Comparison of ENCODE assay signal across 10 mouse cellular contexts in the genomic region with DNA sequence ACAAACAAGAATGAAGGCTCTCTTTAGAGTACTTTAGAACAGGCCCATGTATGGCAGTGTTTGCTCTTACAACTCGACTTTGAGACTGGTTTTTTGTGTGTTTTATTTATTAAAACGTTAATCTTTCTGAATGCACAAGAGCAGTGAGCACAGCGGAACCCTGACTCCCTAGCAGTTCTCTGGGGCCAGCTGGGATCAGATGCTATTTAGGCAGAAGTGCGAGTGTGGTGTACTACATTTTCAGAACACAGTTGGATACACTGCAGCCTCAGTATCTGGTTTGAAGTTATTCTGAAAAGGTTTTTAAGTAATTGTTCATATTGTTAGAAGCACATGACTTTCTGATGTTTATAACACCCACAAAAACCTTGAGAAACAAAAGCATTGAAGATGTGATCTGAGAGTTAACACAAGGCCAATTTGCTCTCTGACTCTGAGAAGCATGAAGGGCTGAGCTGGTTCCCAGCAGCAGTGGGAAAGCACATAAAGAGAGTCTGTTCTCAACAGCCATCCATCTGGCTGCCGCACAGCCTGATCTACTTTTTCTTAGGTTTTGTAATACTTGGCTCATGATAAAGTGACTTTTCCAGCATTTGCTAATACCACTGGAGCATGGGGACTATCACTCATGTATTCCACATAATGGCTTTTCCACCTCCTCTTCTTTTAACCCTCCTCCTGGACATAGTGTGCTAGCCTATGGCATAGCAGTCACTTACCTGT. TPM values are rescaled to one million over a fixed set of nuclear protein-coding genes. Genes with fewer than 3 reads are reported as not detected.
A peak's percentile ranks its signal among the peaks of the same experiment; 100 is the strongest.
DNase-seq lines count a peak whose midpoint lies in the region; ATAC-seq and TF ChIP-seq lines count a peak whose summit lies in the region.
"Had no signal": no experiment of that assay in that cellular context is flagged by ENCODE, and none has a peak within 500 bp of the region (broad histone marks: within the 10 kb centered on the region; RNA-seq: fewer than 3 reads in every experiment).

No protein-coding gene starts in this region.

- 72% methylated on average over 5 of the region's 5 CpGs for WGBS in hindbrain, postnatal 0 days
- WGBS in hindbrain, embryonic 14.5 days, result 80% methylated on average over 5 of the region's 5 CpGs

- no peaks in the 10 kb centered on the region for H3K9me3 ChIP-seq in hindbrain, postnatal 0 days (ENCODE audit: low read length)
- no peaks in the 10 kb centered on the region for H3K9me3 ChIP-seq in hindbrain, embryonic 14.5 days (ENCODE audit: control insufficient read depth, low read length)

- no peak overlapping the region for H3K4me2 ChIP-seq in hindbrain, postnatal 0 days (ENCODE audit: low read depth, low read length)
- H3K4me2 ChIP-seq in hindbrain, embryonic 14.5 days (replicated peaks), result no peak overlapping the region

- H3K27me3 ChIP-seq in hindbrain, postnatal 0 days (ENCODE audit: insufficient read depth, low read length), result no peaks in the 10 kb centered on the region
- H3K27me3 ChIP-seq in hindbrain, embryonic 14.5 days (ENCODE audit: control insufficient read depth, insufficient read depth, low read length), result no peaks in the 10 kb centered on the region
- H3K27me3 ChIP-seq: Patski had no signal

- H3K27ac ChIP-seq in hindbrain, postnatal 0 days, result peak overlapping the region; percentile 46; the same call in 1 of the 2 replicates
- no peak overlapping the region for H3K27ac ChIP-seq in hindbrain, embryonic 14.5 days
- peak overlapping the region; percentile 70 for H3K27ac ChIP-seq in brown adipose tissue, adult 24 weeks (replicated peaks; ENCODE audit: low read depth, low read length)
- H3K27ac ChIP-seq: macrophage had no signal

- H3K36me3 ChIP-seq in hindbrain, postnatal 0 days (ENCODE audit: insufficient read depth, low read length), result peaks cover 25% of the 10 kb centered on the region
- peaks cover 68% of the 10 kb centered on the region for H3K36me3 ChIP-seq in hindbrain, embryonic 14.5 days (replicated peaks; ENCODE audit: control insufficient read depth, insufficient read depth)

- ATAC-seq in hindbrain, postnatal 0 days, result no peak
- ATAC-seq in hindbrain, embryonic 14.5 days (ENCODE audit: low FRiP score), result no peak

- H3K9ac ChIP-seq in hindbrain, postnatal 0 days (replicated peaks; ENCODE audit: low read length), result no peak overlapping the region
- no peak overlapping the region for H3K9ac ChIP-seq in hindbrain, embryonic 14.5 days

- peak; percentile 16 for DNase-seq in hindbrain, postnatal 0 days (ENCODE audit: low spot score)
- DNase-seq in hindbrain, embryonic 14.5 days (ENCODE audit: low spot score), result no peak
- peak; percentile 63 for DNase-seq in fat pad, adult 2 months (ENCODE audit: extremely low read depth, low read depth, low spot score)
- peak; percentile 35 for DNase-seq in lung, postnatal 14 days
- no peak for DNase-seq in cerebellum, postnatal 10 days
- no peak for DNase-seq in spleen, postnatal 14 days (ENCODE audit: low spot score in 2 of 2)

- no peaks in the 10 kb centered on the region for H3K4me1 ChIP-seq in hindbrain, postnatal 0 days (ENCODE audit: insufficient read depth, low read length)
- H3K4me1 ChIP-seq in hindbrain, embryonic 14.5 days (replicated peaks; ENCODE audit: control insufficient read depth, insufficient read depth, low read length), result no peaks in the 10 kb centered on the region
- peaks cover 3% of the 10 kb centered on the region for H3K4me1 ChIP-seq in brown adipose tissue, adult 24 weeks (ENCODE audit: control insufficient read depth, insufficient read depth, insufficient read length, low read length)

- TF ChIP-seq CTCF in hindbrain, postnatal 0 days (IDR thresholded peaks at IDR 0.05; ENCODE audit: low read depth), result no peak

- H3K4me3 ChIP-seq in hindbrain, postnatal 0 days (ENCODE audit: low read length), result no peak overlapping the region
- no peak overlapping the region for H3K4me3 ChIP-seq in hindbrain, embryonic 14.5 days (replicated peaks; ENCODE audit: low read length)
- no peak overlapping the region for H3K4me3 ChIP-seq in brown adipose tissue, adult 24 weeks (ENCODE audit: insufficient read depth, low read depth, low read length)

RNA-seq across cellular contexts. Expression of a gene that starts 32.3 kb away (rescaled TPM):
- 0.14 and 0.16 TPM in 2 replicates for total RNA-seq in hindbrain, postnatal 0 days (2014; rRNA removed)
- polyA plus RNA-seq in hindbrain, postnatal 0 days (2015; fragmentation: Nextera tagmentation; extraction: Ambion mirVana), result 0.51 and 0.64 TPM in 2 replicates
- 0.50 and 0.96 TPM in 2 replicates for polyA plus RNA-seq in hindbrain, embryonic 14.5 days (2014; fragmentation: Nextera tagmentation; extraction: Ambion mirVana)
- polyA plus RNA-seq in brown adipose tissue, adult 24 weeks (2012; ENCODE audit: insufficient read depth, insufficient read length, missing spikeins), result 1.8 and 2.0 TPM in 2 replicates

RNA-seq across cellular contexts. Expression of a gene that starts 39.8 kb away (rescaled TPM):
- 9.2 and 11.9 TPM in 2 replicates for total RNA-seq in hindbrain, postnatal 0 days (2014; rRNA removed)
- 10.2 and 10.8 TPM in 2 replicates for polyA plus RNA-seq in hindbrain, postnatal 0 days (2015; fragmentation: Nextera tagmentation; extraction: Ambion mirVana)
- polyA plus RNA-seq in hindbrain, embryonic 14.5 days (2014; fragmentation: Nextera tagmentation; extraction: Ambion mirVana), result 13.4 and 13.7 TPM in 2 replicates
- polyA plus RNA-seq in brown adipose tissue, adult 24 weeks (2012; ENCODE audit: insufficient read depth, insufficient read length, missing spikeins), result 4.4 and 5.9 TPM in 2 replicates

RNA-seq across cellular contexts. Expression of a gene that starts 43.8 kb away (rescaled TPM):
- 2.6 and 4.6 TPM in 2 replicates for total RNA-seq in hindbrain, postnatal 0 days (2014; rRNA removed)
- polyA plus RNA-seq in hindbrain, postnatal 0 days (2015; fragmentation: Nextera tagmentation; extraction: Ambion mirVana), result 2.9 and 3.0 TPM in 2 replicates
- polyA plus RNA-seq in hindbrain, embryonic 14.5 days (2014; fragmentation: Nextera tagmentation; extraction: Ambion mirVana), result 1.7 and 2.2 TPM in 2 replicates
- 10.1 and 12.4 TPM in 2 replicates for polyA plus RNA-seq in brown adipose tissue, adult 24 weeks (2012; ENCODE audit: insufficient read depth, insufficient read length, missing spikeins)
- total RNA-seq: neutrophil, adult 5-6 weeks had no signal
- polyA plus RNA-seq: macrophage had no signal

Comparison
In these comparisons a context has a peak if more than half of its experiments do, and no peak if none do; other contexts are left out.
1. DNase-seq: peak in hindbrain, postnatal 0 days (single experiment), fat pad, adult 2 months (single experiment) and lung, postnatal 14 days (single experiment); none in hindbrain, embryonic 14.5 days (single experiment), cerebellum, postnatal 10 days (0 of 2) and spleen, postnatal 14 days (0 of 2).